Mouse (Mus musculus) T-helper 2 cell (primary cell): ENCODE data around the gene Wdr83os.
"Not testable (repeated sequence)": the region's sequence is repeated elsewhere in the genome, so short reads cannot be mapped to it uniquely, and the experiment has no call there.

Source experiments
- in situ Hi-C: fragments of 300-600 bp; cut with MboI, MseI; formaldehyde crosslinking; loops from one replicate; pipeline ENCODE4 v1.15.1; 2025; ENCODE audit warnings: high pct_unique_total_duplicates

The Wdr83os gene

GRCm38 (mm10) chr8:85115501-85115900 lies 35.0 kb downstream of the Wdr83os start:
- in situ Hi-C loops: no loop called here

- in situ Hi-C loops: no loop called here
These were observed 36.4 kb downstream of the Wdr83os start for GRCm38 (mm10) chr8:85116984-85117383.

- in situ Hi-C loops: no loop called here
These were observed 38.8 kb downstream of the Wdr83os start for GRCm38 (mm10) chr8:85119052-85119981.

- in situ Hi-C loops: not testable (repeated sequence)
These were observed 39.7 kb downstream of the Wdr83os start for GRCm38 (mm10) chr8:85120251-85120650.

- in situ Hi-C loops: no loop called here
These were observed 42.5 kb downstream of the Wdr83os start, which contains the start of gene Zfp791 for GRCm38 (mm10) chr8:85122995-85123394. Zfp791 (minus strand) TSS chr8:85123095.

GRCm38 (mm10) chr8:85123691-85124090 lies 43.2 kb downstream of the Wdr83os start:
- in situ Hi-C loops: no loop called here
